Mouse (Mus musculus) retina, postnatal 1 day (tissue): ENCODE measurements around the gene Zfp777.

Source experiments
- DNase-seq: peaks from one replicate; pipeline ENCODE4 v3.0.0-alpha.2; 2012

Zfp777 gene

DNA sequence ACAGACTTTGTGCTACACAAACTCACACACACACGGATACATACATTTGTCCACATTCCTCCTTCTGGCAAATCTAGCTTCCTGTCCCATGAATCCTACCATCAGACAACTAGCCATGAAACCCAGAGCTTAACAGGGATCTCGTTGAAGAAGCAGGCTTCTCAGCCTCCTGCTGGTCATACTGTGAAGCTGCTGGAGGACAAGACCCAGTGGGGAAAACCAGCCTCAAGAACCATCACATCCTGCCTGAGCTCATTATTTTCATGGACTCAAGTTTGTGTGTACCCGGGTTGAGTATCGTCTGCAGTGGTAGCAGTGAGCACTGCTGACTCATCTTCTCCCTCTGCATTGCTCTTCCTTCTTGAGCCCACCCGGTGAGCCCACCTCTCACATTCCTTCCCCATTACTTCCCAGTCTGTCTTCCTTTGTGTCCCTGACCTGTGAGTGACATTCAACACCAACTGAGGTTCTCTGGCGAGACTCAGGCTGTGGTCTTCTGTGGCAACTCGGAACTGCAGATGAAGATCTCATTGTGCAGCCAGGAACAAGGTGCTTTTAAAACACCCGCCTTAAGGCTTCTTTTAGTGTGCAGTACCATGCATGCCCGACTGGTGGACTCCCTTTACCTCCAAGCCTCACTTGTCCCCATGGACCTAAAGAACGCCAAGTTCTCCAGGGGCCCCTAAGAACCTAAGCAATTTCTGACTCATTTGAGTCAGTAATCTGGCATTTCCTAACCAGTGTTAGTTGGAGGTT is 22.6 kb downstream of the Zfp777 start:
- no peak for DNase-seq

DNA sequence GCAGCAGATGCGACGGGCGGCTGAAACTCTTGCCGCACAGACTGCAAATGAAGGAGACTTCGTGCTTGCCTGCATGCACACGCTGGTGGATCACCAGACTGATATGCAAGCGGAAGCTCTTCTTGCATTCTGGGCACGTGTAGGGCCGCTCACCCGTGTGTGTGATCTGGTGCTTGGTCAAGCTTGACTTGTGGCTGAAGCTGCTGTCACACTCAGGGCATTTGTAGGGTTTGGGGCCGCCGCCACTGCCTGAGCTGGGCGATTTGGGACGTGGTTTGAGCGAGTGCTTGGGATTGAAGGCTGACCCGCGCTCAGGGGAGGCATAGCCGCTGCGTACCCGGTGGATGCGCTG is 23.7 kb downstream of the Zfp777 start:
- no peak for DNase-seq

DNA sequence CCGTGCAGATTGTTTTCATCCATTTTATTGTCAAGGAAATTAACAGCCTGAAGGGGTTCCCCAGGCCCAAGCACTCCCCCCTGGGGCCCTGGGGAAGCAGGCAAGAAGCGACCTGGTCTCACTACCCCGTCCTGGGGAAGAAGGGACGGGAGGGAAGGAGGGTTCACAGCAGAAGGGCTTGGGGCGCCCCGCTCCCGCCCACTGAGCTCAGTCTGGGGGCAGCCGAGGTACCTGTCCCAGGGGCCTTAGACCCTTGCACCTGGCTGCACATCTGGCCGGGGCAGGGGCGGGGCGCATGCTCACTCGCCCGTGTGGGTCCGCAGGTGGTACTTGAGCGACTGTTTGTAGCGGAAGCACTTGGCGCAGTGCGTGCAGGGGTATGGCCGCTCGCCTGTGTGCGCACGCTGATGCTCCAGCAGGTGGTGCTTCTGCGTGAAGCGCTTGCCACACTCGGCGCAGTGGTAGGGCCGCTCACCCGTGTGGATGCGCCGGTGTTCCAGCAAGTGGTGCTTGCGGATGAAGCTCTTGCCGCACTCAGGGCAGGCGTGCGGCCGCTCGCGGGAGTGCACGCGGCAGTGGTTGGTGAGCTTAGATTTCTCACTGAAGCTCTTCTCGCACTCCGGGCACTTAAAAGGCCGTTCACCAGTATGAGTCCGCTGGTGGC is 24.2 kb downstream of the Zfp777 start:
- no peak for DNase-seq

DNA sequence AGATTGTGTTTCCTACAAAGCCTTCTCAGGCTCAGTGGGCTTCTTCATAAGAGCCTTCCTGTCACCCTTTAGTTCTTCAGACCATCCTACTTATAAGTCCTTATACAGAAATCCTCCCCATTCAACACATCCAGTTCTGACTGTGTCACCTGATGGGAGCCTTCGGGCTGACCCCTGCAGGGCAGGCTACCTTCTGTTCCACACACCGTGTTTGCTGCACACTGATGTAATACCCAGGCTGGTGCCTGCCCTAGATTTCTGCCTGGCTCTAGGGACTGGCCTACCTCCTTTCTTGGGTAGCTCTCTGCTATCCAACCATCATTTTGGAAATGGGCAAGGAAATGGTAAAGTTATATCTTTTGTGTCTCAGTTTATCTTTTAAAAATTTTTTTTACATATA is 26.0 kb downstream of the Zfp777 start:
- no peak for DNase-seq

DNA sequence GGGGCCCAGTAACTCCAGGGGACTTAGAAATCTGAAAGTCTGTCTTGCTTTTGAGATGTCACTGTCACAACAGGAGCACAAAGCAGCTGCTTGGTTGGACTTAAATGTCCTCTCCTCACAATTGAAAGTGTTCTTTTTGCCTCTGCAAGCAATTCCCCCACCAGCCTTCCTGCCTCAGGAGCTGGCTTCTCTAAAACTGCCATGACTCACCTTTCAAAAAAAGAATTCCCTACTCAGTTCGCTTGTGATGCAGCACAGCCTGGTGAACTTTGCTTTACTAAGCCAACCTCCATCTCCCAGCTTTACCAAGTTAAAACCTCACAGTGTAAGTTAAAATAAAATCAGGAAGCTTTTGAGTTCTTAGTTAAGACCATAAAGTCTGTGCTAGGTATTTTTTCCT is 27.0 kb downstream of the Zfp777 start:
- DNase-seq = no peak

DNA sequence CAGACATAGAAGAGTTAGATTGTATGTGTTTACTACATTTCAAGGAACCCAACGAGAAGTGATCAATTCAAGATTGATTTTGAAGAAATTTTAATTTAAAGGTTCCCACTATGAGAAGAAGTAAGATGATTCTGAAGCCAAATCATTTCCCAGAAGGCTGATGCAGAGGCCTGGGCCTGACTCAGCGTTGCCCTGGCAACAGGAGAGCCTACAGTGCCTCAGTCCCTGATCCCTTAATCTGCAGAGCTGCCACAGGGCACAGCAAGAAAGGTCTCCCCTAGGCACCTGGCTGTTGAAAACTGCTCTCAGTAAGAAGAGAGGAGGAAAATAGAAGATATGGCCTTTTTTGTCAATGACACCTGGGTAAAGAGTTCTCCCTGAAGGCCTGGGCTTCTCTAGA is 28.7 kb downstream of the Zfp777 start:
- no peak for DNase-seq

DNA sequence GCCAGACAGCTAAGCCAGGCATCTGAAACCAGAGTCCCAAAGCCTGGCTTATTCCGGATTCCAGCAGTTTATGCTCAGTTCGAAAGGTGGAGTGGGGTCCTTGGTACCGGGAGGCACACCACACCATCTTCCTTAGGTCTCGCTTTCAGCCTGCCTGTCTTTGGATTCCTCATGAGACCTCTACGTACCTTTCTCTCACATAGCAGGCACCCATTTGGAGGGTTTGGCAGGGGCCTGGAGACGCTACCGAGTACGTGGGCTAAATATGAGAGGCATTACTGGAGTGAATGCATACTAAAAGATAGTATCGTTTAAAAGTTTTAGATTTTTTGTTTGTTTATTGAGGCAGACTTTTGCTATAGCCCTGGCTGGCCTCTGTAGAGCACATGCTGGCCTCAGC is 31.9 kb downstream of the Zfp777 start:
- no peak for DNase-seq

DNA sequence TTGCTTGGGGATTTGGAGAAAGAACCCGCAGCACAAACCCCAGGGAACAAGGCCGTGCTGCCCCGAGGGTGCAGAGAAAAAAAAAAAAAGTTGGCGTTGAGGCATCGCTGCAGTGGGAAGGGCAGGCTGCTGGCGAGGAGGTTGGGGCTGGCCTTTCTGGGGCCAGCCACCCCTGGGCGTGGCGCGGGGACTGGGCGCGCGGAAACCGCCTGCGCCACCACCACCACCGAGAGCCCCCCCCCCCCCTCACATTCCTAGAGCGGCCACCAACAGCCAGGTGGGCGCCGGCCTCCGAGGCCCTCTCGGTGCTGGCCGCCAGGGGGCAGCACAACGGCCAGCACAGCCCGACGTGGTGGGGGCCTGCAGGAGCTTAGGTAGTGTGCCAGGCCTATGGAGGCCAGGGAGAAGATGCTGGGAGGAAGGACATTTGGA is 32.6 kb downstream of the Zfp777 start:
- DNase-seq = peak; percentile 92

DNA sequence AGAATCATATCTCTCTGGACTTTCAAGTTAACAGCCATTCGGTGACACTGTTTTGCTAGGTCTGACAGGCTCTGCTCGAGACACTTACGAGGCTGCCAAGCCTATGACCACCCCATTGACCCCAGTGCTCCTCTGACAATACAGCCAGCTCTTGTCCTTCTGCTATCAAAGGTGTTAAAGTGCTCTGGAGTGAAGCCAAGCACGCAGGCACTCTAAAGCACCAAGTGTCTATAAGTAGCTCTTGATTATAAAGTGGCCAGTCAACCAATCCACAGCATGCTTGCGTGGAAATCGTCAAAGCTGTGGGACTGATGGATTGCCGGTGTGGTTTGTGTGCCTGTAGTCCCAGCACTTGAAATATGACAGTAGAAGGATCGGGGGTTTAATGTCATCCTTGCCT is 38.0 kb downstream of the Zfp777 start:
- no peak for DNase-seq

DNA sequence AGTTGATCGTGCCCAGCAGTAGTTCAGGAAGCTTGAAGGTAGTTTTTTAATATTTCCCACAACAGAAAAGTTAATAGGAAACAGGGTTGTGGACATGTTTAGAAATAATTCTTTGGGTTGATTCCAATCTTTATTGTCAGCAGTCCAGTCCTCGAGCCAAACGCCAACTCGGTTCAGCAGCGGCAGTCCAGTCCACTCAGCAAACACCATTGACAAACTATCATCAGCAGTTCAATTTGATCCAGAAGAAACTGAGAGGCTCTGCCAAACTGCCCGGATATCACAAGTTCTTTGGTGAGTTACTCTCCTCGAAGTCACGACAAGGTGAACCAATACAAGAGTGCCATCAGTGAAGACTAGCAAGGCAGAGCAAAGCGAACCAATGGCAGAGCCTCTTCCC is 53.0 kb downstream of the Zfp777 start:
- DNase-seq = no peak

DNA sequence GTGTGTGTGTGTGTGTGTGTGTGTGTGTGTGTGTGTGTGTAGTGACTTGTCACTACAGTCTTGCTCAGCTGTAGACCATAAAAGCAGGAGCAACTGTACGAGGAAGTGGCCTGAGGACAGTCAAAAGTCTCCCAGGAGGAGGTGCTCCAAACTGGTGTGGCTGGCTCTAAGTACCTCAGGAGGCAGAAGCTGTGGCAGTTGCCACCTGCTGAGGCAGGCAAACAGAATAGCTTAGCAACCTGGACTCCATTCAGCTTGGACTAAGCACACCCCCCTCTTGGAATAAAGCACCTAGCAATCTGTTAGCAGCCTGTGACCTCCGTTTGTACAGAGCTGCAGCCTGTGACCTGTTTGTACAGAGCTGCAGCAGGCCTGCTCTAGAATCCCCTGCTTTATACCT is 64.8 kb downstream of the Zfp777 start:
- peak; percentile 14 for DNase-seq

DNA sequence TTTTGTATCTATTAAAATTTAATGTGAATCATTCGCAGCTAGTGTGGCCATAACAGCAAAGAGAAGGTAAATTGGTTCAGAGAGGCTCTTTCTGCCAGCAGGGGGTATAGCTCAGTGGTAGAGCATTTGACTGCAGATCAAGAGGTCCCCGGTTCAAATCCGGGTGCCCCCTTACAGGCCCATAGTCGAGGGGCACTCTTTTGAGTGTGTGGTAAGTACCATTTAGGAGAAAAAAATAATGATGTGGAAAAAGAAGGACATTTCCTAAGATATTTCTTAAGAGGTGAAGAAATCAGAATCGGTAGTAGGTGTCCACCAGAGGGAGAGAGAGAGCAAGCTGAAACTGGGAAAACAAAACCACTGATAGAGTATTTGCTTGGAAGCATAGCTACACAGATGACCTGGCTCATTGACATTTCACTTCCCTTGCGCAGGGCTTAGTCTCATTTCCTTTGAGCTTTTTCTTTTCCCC is 69.8 kb downstream of the Zfp777 start:
- DNase-seq = peak; percentile 72

DNA sequence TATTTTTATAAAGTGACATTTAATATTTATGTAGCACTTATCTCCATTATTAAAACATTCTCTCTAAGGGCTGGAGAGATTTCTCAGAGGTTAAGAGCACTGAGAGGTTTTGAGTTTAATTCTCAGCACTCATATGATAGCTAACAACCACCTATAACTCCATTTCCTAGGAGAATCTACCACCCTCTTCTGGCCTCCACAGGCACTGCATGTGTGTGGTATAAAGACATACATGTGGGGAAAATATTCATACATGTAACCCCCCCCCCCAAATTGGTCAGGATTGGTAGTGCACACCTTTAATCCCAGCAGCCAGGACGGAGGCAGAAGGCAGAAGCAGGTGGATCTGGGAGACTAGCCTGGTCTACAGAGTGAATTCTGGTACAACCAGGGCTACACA is 74.1 kb downstream of the Zfp777 start:
- no peak for DNase-seq
